Mouse (Mus musculus) urinary bladder, adult 2 months (tissue): ENCODE measurements around the gene AC134908.4. TPM values are rescaled to one million over a fixed set of nuclear protein-coding genes. Genes with fewer than 3 reads are reported as not detected.
"Not testable (repeated sequence)": the region's sequence is repeated elsewhere in the genome, so short reads cannot be mapped to it uniquely, and the experiment has no call there.

Experiments used
- DNase-seq: peaks from one replicate; pipeline ENCODE4 v3.0.0; 2022; ENCODE audit warnings: low spot score
- polyA plus RNA-seq: library from polyadenylated mRNA; depleted of rRNA; stranded (reverse); fragments of >200 nt; gene quantifications from 2 replicates; pipeline ENCODE4 v1.2.3, GENCODE M21; 2012

Gene AC134908.4
- polyA plus RNA-seq, 1 experiment, result not detected

DNA sequence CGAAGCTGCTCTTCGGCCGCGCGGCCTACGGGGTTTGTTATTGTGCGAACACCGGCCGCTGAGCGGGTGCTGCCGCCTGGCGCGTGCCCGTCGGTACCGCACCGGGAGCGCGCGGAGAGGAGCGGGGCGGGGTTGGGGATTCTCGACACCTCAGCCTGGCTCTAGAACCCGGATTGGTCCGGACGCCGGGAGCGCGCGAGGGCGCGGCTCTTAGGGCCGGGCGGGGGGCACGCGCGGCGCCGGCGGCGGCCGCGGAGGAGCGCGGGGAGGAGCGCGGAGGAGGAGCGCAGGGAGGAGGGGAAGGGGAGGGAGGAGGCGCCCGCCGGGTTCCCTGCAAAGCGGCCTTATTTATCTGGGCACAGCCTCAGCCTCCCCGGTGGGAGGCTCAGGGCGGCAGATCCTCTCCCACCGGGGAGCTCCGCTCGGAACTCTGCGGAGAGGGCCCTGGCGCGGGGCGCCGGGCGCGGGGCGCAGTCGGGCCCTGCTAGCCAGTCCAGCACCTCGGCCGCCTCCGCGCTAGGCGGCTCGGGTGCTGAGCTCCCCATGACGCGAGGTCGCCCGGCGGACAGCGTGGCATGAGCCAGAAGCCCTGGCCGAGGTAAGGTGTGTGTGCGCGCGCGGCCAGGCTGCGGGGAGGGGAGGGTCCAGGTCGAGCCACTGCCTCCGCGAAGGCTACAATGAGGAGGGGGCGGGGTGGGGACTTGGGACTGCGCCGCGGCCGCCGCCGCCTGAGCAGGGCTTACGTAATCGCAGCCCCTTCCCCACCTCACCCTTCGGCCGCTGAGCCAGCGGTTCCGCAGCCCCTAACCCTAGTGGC is 13.5 kb upstream of the AC134908.4 start, which contains the start of gene Fbxl16:
Gene Fbxl16, plus strand, starts transcription at position 297 of the 817 bp plus-strand sequence.
- DNase-seq, result no peak

- DNase-seq, result no peak
Observed at GRCm38 (mm10) chr17:25808028-25808427, 12.6 kb upstream of the AC134908.4 start.

- DNase-seq, result not testable (repeated sequence)
Observed at GRCm38 (mm10) chr17:25807452-25807851, 12.0 kb upstream of the AC134908.4 start.

- DNase-seq, result no peak
Observed at GRCm38 (mm10) chr17:25806507-25806906, 11.0 kb upstream of the AC134908.4 start.

DNA sequence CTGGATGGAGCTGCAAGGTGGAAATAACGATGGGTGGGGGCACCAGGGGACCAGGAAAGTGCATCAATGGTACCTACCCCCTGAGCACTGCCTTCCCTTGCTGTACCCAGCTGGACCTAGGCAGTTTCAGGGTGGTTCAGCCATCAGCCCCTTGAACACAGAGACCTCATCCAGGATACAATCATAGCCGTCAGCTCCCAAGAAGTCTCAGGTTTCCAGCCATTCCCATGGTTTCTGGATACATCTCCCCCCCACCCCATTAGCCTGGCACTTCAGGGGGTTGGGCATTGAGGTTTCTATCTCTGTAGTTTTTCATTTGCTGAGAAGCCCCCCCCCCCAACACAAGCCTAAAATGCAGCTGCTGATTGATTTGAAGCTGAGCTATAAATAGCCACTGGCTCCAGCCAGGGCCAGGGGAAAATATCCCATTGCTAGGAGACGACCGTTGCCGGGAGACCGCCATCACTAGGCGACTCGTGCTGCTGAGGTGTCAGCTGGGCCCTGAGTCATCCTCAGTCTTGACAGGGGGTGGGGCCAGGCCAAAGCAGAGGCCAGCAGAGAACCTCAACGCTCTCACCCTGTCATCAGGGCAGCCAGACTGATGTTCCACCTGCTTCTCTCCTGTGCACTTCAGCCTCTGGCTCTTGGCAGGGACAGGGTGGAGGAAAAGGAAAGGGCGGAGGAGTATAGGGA is 7.5 kb upstream of the AC134908.4 start:
- DNase-seq, result no peak

GRCm38 (mm10) chr17:25801029-25801428 is 5.6 kb upstream of the AC134908.4 start:
- no peak for DNase-seq

DNA sequence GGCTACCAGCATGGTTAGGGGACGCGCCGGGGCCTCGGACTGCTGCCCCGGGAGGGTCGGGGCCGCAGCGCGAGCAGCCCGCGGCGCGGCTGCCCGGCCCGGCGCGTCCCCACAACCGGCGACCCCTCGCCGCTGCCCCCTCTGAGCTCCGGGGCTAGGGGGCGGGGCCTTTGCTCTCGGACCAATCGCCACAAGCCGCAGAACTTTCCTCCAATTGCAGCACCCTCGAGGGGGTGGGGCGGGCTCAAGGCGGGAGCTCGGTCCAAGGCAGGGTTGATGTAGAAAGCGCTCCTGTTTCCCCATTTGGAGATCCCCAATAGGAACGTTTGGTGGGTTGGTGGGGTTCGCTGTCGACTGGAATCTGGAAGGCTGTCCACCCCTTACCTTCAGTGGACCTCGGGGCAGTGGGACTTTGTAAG is 1.5 kb upstream of the AC134908.4 start, which contains the start of gene Metrn:
Gene Metrn, minus strand, starts transcription at position 186 of the 419 bp plus-strand sequence.
- peak; percentile 67 for DNase-seq

GRCm38 (mm10) chr17:25796211-25796771 is 832 bp upstream of the AC134908.4 start:
- DNase-seq, result no peak

DNA sequence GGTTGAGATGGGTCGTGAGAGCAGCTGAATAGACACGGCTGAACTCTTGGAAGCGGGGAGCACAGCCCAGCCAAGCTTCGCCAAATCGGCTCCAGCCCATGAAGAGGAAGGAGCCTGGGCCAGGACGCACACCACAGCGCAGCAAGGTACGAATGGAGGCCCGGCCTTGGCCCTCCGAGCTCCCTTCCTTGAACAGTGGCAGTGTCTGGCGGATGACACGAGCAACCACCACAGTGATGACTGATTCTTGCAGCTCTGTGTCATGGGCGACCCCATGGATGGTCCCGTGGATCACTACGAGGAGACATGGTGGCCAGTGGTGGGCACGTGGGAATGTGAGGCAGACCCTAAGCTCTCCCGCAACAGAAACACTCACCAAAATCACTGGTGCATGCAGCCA is 461 bp downstream of the AC134908.4 start:
- DNase-seq, result no peak

DNA sequence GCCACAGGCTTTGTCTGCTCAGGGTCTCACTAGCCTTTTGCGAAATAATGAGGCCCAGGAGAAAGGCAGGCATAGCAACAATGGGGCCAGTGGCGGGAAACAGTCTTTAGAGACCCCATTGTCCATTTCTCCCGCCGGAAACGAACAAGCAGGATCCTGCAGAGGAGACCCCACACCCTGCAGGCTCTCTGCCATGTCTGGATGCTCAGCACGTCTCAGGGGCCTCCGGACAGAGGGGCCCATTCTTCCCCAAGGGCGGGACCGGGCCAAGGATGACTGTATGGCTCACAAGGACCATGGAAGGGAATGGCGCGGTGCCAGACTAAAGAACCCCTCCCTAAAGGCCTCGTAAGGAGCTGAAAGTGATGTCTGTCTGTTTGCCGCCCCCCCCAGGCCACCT is 1.3 kb downstream of the AC134908.4 start:
- DNase-seq, result no peak

GRCm38 (mm10) chr17:25792615-25793014 is 2.8 kb downstream of the AC134908.4 start, which contains the start of gene Fam173a:
Fam173a (minus strand) TSS chr17:25792901.
- no peak for DNase-seq

DNA sequence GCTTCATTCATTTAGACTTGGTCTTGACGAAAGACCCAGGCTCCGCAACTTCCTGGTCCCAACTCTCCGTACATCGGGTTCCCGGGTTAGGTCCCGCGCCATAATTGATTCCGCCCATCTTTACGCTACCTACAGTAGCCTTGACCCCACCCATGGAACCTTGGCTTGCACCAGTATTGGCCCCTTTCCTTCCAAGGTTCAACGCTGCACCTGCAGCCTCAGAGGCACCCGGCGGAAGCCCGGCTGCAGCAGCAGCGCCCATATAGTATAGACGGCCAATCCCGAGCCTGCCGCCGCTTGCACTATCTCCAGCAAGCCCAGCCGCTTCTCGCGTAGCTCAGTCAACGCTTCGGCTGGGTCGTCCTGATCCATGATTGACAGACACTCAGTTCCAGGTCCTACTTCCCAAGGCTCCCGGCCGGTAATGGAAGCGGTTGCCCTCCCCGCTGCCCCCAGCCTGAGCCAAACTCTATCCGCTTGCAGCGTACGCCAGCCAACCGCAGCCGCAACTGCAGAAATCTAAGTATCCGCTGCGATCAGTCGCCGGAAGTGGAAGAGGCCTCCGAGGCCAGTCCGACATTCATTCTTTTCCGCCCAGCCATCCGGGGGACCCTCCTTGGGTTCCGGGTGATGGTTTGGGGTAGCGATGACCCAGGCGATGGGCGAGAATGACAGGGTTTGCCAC is 3.5 kb downstream of the AC134908.4 start:
- DNase-seq, result peak; percentile 68

GRCm38 (mm10) chr17:25791320-25791842 is 4.1 kb downstream of the AC134908.4 start:
- no peak for DNase-seq

DNA sequence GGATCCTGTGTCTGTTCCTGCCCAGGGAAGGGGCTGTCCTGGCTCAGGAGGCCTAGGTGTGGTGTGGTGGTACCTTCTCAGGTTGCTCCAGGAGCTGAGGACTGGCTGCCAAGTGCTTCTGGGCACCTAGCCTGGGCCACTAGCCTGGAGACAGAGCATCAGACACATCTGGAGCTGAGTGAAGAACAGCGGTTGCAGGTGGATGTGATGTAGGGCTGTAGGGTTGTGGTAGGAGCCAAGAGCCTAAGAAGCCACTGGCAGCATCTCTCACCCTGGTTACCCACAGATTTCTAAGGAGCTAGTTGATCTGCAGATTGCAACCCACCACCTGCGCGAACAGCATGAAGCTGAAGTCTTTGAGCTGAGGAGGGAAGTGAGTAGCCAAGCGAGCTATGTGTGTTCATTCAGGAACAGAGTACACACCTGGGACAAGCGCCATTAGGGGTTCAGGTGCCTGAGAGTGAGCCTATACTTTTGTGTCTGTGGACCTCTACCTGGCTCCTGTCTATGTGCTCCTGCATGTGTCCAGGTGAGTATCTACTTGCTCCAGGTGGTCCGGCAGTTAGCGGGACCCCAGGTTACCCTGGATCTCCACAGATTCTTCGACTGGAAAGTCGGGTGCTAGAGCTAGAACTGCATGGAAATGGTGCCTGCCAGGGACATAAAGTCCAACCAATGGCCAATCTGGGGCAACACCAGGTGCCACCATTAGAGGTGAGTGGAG is 8.5 kb downstream of the AC134908.4 start:
- no peak for DNase-seq

DNA sequence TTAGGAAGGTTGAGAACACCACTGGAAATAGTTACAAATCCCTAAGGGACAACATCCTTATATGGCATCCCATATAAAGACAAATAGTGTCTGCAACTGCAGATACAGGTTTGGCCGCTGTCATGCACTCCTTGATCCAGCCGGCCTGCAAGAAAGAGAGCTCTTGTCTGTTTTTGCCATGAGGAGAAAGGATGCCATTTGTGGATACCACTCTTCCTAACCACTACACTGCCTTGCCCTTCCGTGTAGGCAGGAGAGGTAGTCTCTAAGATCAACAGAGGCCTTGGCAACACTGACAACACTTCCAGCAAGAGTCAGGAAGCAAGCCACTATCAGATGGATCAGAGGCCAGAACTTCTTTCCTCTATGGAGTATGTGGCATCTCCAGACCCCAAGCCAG is 9.2 kb downstream of the AC134908.4 start, which contains the start of gene Ccdc78:
Gene Ccdc78, plus strand, starts transcription at position 301 of the 400 bp plus-strand sequence.
- no peak for DNase-seq

DNA sequence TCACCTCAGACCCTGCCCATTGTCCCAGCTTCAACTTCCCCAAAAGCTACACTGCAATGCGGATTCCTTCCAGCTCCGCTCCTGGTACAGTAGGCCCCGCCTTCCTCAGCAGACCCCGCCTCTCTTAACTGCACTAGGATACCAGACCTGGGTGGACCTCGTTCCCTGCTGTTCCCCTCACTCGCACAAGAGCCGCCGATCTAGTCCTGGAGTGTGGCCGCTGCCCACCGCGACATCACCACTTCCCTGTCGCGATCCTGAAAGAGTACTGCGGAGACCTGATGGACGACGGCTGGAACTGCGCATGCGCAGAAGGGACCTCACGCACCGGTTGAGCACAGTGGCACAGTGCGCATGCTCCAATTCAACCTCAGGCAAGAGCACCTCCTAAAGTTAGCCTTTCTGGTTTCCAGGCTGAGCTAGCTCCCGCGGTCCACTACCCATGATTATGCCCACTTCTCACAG is 10.1 kb downstream of the AC134908.4 start, which contains the start of gene Haghl:
Gene Haghl, minus strand, starts transcription at position 393 of the 465 bp plus-strand sequence.
- DNase-seq, result peak; percentile 93

GRCm38 (mm10) chr17:25783861-25784574 is 11.4 kb downstream of the AC134908.4 start:
- DNase-seq, result no peak

- DNase-seq, result no peak
Observed at GRCm38 (mm10) chr17:25783086-25783485, 12.4 kb downstream of the AC134908.4 start.

DNA sequence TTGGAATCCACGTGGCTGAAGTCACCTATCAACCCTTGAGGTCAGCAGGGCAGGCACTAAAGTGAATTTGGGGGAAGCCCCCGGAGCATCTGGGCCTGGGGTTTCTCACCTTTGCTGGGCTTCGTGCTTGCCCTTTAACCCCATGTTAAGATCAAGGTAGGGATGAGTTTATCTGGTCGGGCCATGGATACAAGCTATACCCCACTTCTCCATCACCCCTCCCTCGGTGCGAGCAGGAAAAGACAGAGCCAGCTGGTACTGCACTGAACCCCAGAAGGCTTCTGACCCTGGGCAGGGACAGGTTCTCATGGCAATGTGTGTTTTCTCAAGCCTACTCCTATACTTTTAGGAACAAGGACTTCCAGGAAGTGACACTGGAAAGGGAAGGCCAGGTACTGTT is 14.1 kb downstream of the AC134908.4 start:
- DNase-seq, result no peak

DNA sequence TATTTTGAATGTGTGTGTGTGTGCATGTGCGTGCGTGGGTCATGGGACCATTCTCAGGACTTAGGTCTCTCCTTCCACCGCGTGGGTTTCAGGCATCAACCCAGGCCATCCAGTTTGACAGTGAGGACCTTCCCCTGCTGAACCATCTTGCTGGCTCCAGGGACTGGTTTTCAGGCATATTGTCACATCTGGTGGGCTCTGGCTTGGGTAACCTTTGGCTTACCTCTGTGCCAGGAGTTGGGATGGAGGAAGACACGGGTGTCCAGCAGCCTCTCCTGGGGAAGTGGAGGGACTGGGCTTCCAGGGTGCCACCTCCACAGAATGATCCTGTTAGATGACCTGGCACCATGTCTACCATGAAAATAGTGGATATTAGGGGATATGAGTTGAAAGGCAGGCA is 17.5 kb downstream of the AC134908.4 start:
- DNase-seq, result no peak
